Mouse (Mus musculus) limb, embryonic 13.5 days (tissue): ENCODE measurements around the gene Mta3. TPM values are rescaled to one million over a fixed set of nuclear protein-coding genes. Genes with fewer than 3 reads are reported as not detected.
A peak's percentile ranks its signal among the peaks of the same experiment; 100 is the strongest.

ENCODE experiments used
- ATAC-seq: fragments of 200-750 bp; cut with Nextera tagmentation; 2 replicates; pipeline ENCODE4 v1.8.0; 2017; ENCODE audit warnings: low read depth, moderate number of reproducible peaks, moderate TSS enrichment; ENCODE audit not compliant: low FRiP score
- H3K27ac ChIP-seq: fragments of 300-500 bp; sonication (generic); 2 replicates; pipeline ENCODE4 v1.5.1; 2015; ENCODE audit warnings: inconsistent platforms, mild to moderate bottlenecking, moderate library complexity
- H3K27me3 ChIP-seq: fragments of 300-500 bp; sonication (generic); 2 replicates; pipeline ENCODE4 v1.6.1; 2015; ENCODE audit warnings: mild to moderate bottlenecking, inconsistent platforms
- H3K36me3 ChIP-seq: fragments of 300-500 bp; sonication (generic); 2 replicates; pipeline ENCODE4 v1.6.1; 2015; ENCODE audit warnings: inconsistent platforms, mild to moderate bottlenecking, moderate library complexity
- H3K4me1 ChIP-seq: fragments of 300-500 bp; sonication (generic); 2 replicates; pipeline ENCODE4 v1.6.1; 2015; ENCODE audit warnings: inconsistent platforms
- H3K4me2 ChIP-seq: fragments of 300-500 bp; sonication (generic); replicated peaks from 2 replicates; pipeline ENCODE4 v1.6.1; 2015; ENCODE audit warnings: inconsistent platforms, mild to moderate bottlenecking, moderate library complexity
- H3K4me3 ChIP-seq: fragments of 300-500 bp; sonication (generic); 2 replicates; pipeline ENCODE4 v1.5.1; 2015; ENCODE audit warnings: moderate library complexity, mild to moderate bottlenecking, inconsistent platforms
- H3K9ac ChIP-seq: fragments of 300-500 bp; sonication (generic); 2 replicates; pipeline ENCODE4 v1.6.1; 2015; ENCODE audit warnings: mild to moderate bottlenecking, inconsistent platforms
- H3K9me3 ChIP-seq: fragments of 300-500 bp; sonication (generic); 2 replicates; pipeline ENCODE4 v1.6.1; 2016; ENCODE audit warnings: inconsistent platforms
- WGBS: fragments of 180-500 bp; shearing (Covaris S2); methylation state at CpG from one replicate; pipeline ENCODE4 v1.1.7; 2015; 5-methylcytosine and 5-hydroxymethylcytosine counted together
- polyA plus RNA-seq: library from polyadenylated mRNA; unstranded; fragments of >200 nt; fragmentation: Nextera tagmentation; extraction: Ambion mirVana; gene quantifications from 2 replicates; pipeline ENCODE4 v1.2.1, GENCODE M21; 2015

The Mta3 gene
- polyA plus RNA-seq, 1 experiment from 2014 or later, result 47.9 TPM

- Histone ChIP-seq H3K36me3 (no peaks in the 10 kb centered on the region), H3K4me2 (no peak overlapping the region), H3K9me3 (no peaks in the 10 kb centered on the region), H3K4me1 (peaks cover 11% of the 10 kb centered on the region), H3K9ac (no peak overlapping the region), H3K4me3 (no peak overlapping the region), H3K27ac (no peak overlapping the region), H3K27me3 (no peaks in the 10 kb centered on the region)
- no peak for ATAC-seq
- 90% methylated on average over 5 of the region's 5 CpGs for WGBS
Observed at GRCm38 (mm10) chr17:83820701-83821100, 114.7 kb downstream of the Mta3 start.

GRCm38 (mm10) chr17:83821876-83822275 lies 115.9 kb downstream of the Mta3 start:
- H3K4me3 ChIP-seq, result no peak overlapping the region
- 94% methylated on average over 3 of the region's 3 CpGs for WGBS
- H3K9ac ChIP-seq, result no peak overlapping the region
- ATAC-seq, result no peak
- no peaks in the 10 kb centered on the region for H3K9me3 ChIP-seq
- no peak overlapping the region for H3K4me2 ChIP-seq
- no peaks in the 10 kb centered on the region for H3K36me3 ChIP-seq
- H3K4me1 ChIP-seq, result peaks cover 11% of the 10 kb centered on the region
- H3K27me3 ChIP-seq, result no peaks in the 10 kb centered on the region
- no peak overlapping the region for H3K27ac ChIP-seq

- Histone ChIP-seq H3K4me2 (no peak overlapping the region), H3K9ac (no peak overlapping the region), H3K27ac (no peak overlapping the region), H3K4me3 (no peak overlapping the region), H3K27me3 (no peaks in the 10 kb centered on the region), H3K9me3 (no peaks in the 10 kb centered on the region), H3K4me1 (peaks cover 11% of the 10 kb centered on the region), H3K36me3 (no peaks in the 10 kb centered on the region)
- ATAC-seq, result no peak
- WGBS, result 89% methylated on average over 7 of the region's 7 CpGs
Observed at GRCm38 (mm10) chr17:83823835-83824234, 117.9 kb downstream of the Mta3 start.

GRCm38 (mm10) chr17:83829356-83829755 lies 123.4 kb downstream of the Mta3 start:
- no peaks in the 10 kb centered on the region for H3K36me3 ChIP-seq
- no peak overlapping the region for H3K27ac ChIP-seq
- no peak for ATAC-seq
- no peaks in the 10 kb centered on the region for H3K27me3 ChIP-seq
- no peak overlapping the region for H3K4me2 ChIP-seq
- WGBS, result 59% methylated on average over 3 of the region's 3 CpGs
- H3K9ac ChIP-seq, result no peak overlapping the region
- no peak overlapping the region for H3K4me3 ChIP-seq
- no peaks in the 10 kb centered on the region for H3K9me3 ChIP-seq
- H3K4me1 ChIP-seq, result peaks cover 17% of the 10 kb centered on the region; the same call in 1 of the 2 replicates

GRCm38 (mm10) chr17:83830616-83831292 lies 124.8 kb downstream of the Mta3 start:
- Histone ChIP-seq H3K9ac (no peak overlapping the region), H3K9me3 (no peaks in the 10 kb centered on the region), H3K4me2 (no peak overlapping the region), H3K27ac (no peak overlapping the region), H3K4me3 (no peak overlapping the region), H3K27me3 (no peaks in the 10 kb centered on the region), H3K36me3 (no peaks in the 10 kb centered on the region), H3K4me1 (peaks cover 29% of the 10 kb centered on the region)
- no peak for ATAC-seq
- 95% methylated on average over 4 of the region's 4 CpGs for WGBS

GRCm38 (mm10) chr17:83834120-83834519 lies 128.2 kb downstream of the Mta3 start:
- Histone ChIP-seq H3K36me3 (no peaks in the 10 kb centered on the region), H3K4me1 (peaks cover 59% of the 10 kb centered on the region), H3K27ac (no peak overlapping the region), H3K4me2 (no peak overlapping the region), H3K27me3 (no peaks in the 10 kb centered on the region), H3K9me3 (no peaks in the 10 kb centered on the region), H3K4me3 (no peak overlapping the region), H3K9ac (no peak overlapping the region)
- WGBS, result 63% methylated on average over 4 of the region's 4 CpGs
- ATAC-seq, result no peak

- Histone ChIP-seq H3K36me3 (no peaks in the 10 kb centered on the region), H3K27ac (peak overlapping the region; percentile 77), H3K9me3 (no peaks in the 10 kb centered on the region), H3K4me2 (peak overlapping the region; percentile 23; the same call in 1 of the 2 replicates), H3K27me3 (no peaks in the 10 kb centered on the region), H3K9ac (no peak overlapping the region), H3K4me1 (peaks cover 50% of the 10 kb centered on the region), H3K4me3 (no peak overlapping the region)
- 45% methylated on average over 3 of the region's 3 CpGs for WGBS
- ATAC-seq, result no peak
Observed at GRCm38 (mm10) chr17:83836048-83836447, 130.1 kb downstream of the Mta3 start.

GRCm38 (mm10) chr17:83837659-83838190 lies 131.8 kb downstream of the Mta3 start:
- WGBS, result 40% methylated on average over 8 of the region's 8 CpGs
- H3K27me3 ChIP-seq, result no peaks in the 10 kb centered on the region
- peaks cover 50% of the 10 kb centered on the region for H3K4me1 ChIP-seq
- ATAC-seq, result no peak
- H3K9me3 ChIP-seq, result no peaks in the 10 kb centered on the region
- no peak overlapping the region for H3K9ac ChIP-seq
- no peak overlapping the region for H3K4me3 ChIP-seq
- no peaks in the 10 kb centered on the region for H3K36me3 ChIP-seq
- H3K27ac ChIP-seq, result peak overlapping the region; percentile 74
- H3K4me2 ChIP-seq, result peak overlapping the region; percentile 19; the same call in 1 of the 2 replicates

GRCm38 (mm10) chr17:83839132-83839531 lies 133.2 kb downstream of the Mta3 start:
- Histone ChIP-seq H3K9me3 (no peaks in the 10 kb centered on the region), H3K4me3 (no peak overlapping the region), H3K36me3 (no peaks in the 10 kb centered on the region), H3K4me2 (no peak overlapping the region), H3K27me3 (no peaks in the 10 kb centered on the region), H3K27ac (no peak overlapping the region), H3K9ac (no peak overlapping the region), H3K4me1 (peaks cover 49% of the 10 kb centered on the region)
- ATAC-seq, result no peak
- WGBS, result 57% methylated on average over 9 of the region's 9 CpGs

GRCm38 (mm10) chr17:83841011-83841410 lies 135.0 kb downstream of the Mta3 start:
- no peaks in the 10 kb centered on the region for H3K36me3 ChIP-seq
- no peaks in the 10 kb centered on the region for H3K27me3 ChIP-seq
- no peaks in the 10 kb centered on the region for H3K9me3 ChIP-seq
- H3K27ac ChIP-seq, result no peak overlapping the region
- H3K4me3 ChIP-seq, result no peak overlapping the region
- ATAC-seq, result no peak
- no peak overlapping the region for H3K4me2 ChIP-seq
- peaks cover 32% of the 10 kb centered on the region for H3K4me1 ChIP-seq
- H3K9ac ChIP-seq, result no peak overlapping the region
- 84% methylated on average over 5 of the region's 5 CpGs for WGBS

GRCm38 (mm10) chr17:83843780-83844179 lies 137.8 kb downstream of the Mta3 start:
- no peak overlapping the region for H3K4me2 ChIP-seq
- no peak for ATAC-seq
- H3K27me3 ChIP-seq, result no peaks in the 10 kb centered on the region
- no peak overlapping the region for H3K27ac ChIP-seq
- WGBS, result 70% methylated on average over 7 of the region's 7 CpGs
- peaks cover 6% of the 10 kb centered on the region; the same call in 1 of the 2 replicates for H3K4me1 ChIP-seq
- H3K4me3 ChIP-seq, result no peak overlapping the region
- no peaks in the 10 kb centered on the region for H3K36me3 ChIP-seq
- H3K9me3 ChIP-seq, result no peaks in the 10 kb centered on the region
- H3K9ac ChIP-seq, result no peak overlapping the region

- Histone ChIP-seq H3K9ac (no peak overlapping the region), H3K9me3 (no peaks in the 10 kb centered on the region), H3K27me3 (no peaks in the 10 kb centered on the region), H3K4me3 (no peak overlapping the region), H3K36me3 (no peaks in the 10 kb centered on the region), H3K4me2 (no peak overlapping the region), H3K4me1 (peaks cover 13% of the 10 kb centered on the region), H3K27ac (no peak overlapping the region)
- no peak for ATAC-seq
- 82% methylated on average over 8 of the region's 8 CpGs for WGBS
Observed at GRCm38 (mm10) chr17:83845538-83845937, 139.6 kb downstream of the Mta3 start.
